8 mouse cellular contexts compared by ENCODE assay signal in genomic region chr14:119099570-119099891, GRCm38 (mm10). TPM values are rescaled to one million over a fixed set of nuclear protein-coding genes. Genes with fewer than 3 reads are reported as not detected.
DNase-seq lines count a peak whose midpoint lies in the region; ATAC-seq and TF ChIP-seq lines count a peak whose summit lies in the region.

No protein-coding gene starts in this region.

- H3K27ac ChIP-seq in heart, embryonic 10.5 days, result peak overlapping the region; percentile 93
- peak overlapping the region; percentile 76 for H3K27ac ChIP-seq in forebrain, embryonic 14.5 days (ENCODE audit: low read depth, low read length)
- H3K27ac ChIP-seq in liver, embryonic 15.5 days (replicated peaks), result no peak overlapping the region

- peak; percentile 82; the same call in 1 of the 2 replicates for ATAC-seq in forebrain, embryonic 14.5 days
- ATAC-seq in liver, embryonic 15.5 days (ENCODE audit: insufficient read depth), result peak; percentile 22; the same call in 1 of the 2 replicates

- WGBS in heart, embryonic 10.5 days, result 0% methylated on average over 13 of the region's 13 CpGs
- under 1% methylated on average over 13 of the region's 13 CpGs for WGBS in forebrain, embryonic 14.5 days
- WGBS in liver, embryonic 15.5 days (ENCODE audit: insufficient replicate concordance), result 6% methylated on average over 13 of the region's 13 CpGs

- DNase-seq in heart, embryonic 10.5 days (ENCODE audit: low spot score), result no peak
- no peak for DNase-seq in heart, postnatal 10 days
- no peak for DNase-seq in forebrain, embryonic 14.5 days (ENCODE audit: low spot score)
- no peak for DNase-seq in adrenal gland, adult 18-20 months (ENCODE audit: low spot score in 2 of 2)
- no peak for DNase-seq in left cerebral cortex, adult 11 months (ENCODE audit: low spot score)
- DNase-seq in left cerebral cortex, adult 18-20 months (ENCODE audit: low spot score in 2 of 2), result no peak

- peak overlapping the region; percentile 89 for H3K9ac ChIP-seq in forebrain, embryonic 14.5 days (ENCODE audit: low read length)
- H3K9ac ChIP-seq in liver, embryonic 15.5 days, result no peak overlapping the region

- H3K4me1 ChIP-seq in heart, embryonic 10.5 days, result peaks cover 10% of the 10 kb centered on the region; the same call in 1 of the 2 replicates
- H3K4me1 ChIP-seq in E14TG2a.4 (replicated peaks; ENCODE audit: low read depth, low read length), result no peaks in the 10 kb centered on the region
- H3K4me1 ChIP-seq in forebrain, embryonic 14.5 days (ENCODE audit: control insufficient read depth, insufficient read depth, low read length), result peaks cover 7% of the 10 kb centered on the region; the same call in 1 of the 2 replicates
- no peaks in the 10 kb centered on the region; the same call in 1 of the 2 replicates for H3K4me1 ChIP-seq in liver, embryonic 15.5 days (replicated peaks)

- intact Hi-C loops in heart, postnatal 10 days (cut with DNase I), result no loop called here

- H3K9me3 ChIP-seq in heart, embryonic 10.5 days, result no peaks in the 10 kb centered on the region
- H3K9me3 ChIP-seq in E14TG2a.4 (ENCODE audit: low read length), result no peaks in the 10 kb centered on the region
- H3K9me3 ChIP-seq in forebrain, embryonic 14.5 days (replicated peaks; ENCODE audit: control insufficient read depth, low read length), result no peaks in the 10 kb centered on the region
- H3K9me3 ChIP-seq in liver, embryonic 15.5 days (replicated peaks), result no peaks in the 10 kb centered on the region

- peaks cover 1% of the 10 kb centered on the region; the same call in 1 of the 2 replicates for H3K36me3 ChIP-seq in heart, embryonic 10.5 days
- H3K36me3 ChIP-seq in E14TG2a.4 (ENCODE audit: insufficient read depth, low read length), result no peaks in the 10 kb centered on the region
- H3K36me3 ChIP-seq in forebrain, embryonic 14.5 days (ENCODE audit: control insufficient read depth, insufficient read depth, low read length), result no peaks in the 10 kb centered on the region
- H3K36me3 ChIP-seq in liver, embryonic 15.5 days (replicated peaks), result no peaks in the 10 kb centered on the region

- no peaks in the 10 kb centered on the region for H3K27me3 ChIP-seq in heart, embryonic 10.5 days (ENCODE audit: insufficient read depth, poor library complexity, severe bottlenecking)
- peaks cover 32% of the 10 kb centered on the region for H3K27me3 ChIP-seq in E14TG2a.4 (ENCODE audit: insufficient read depth, low read length)
- H3K27me3 ChIP-seq in forebrain, embryonic 14.5 days (replicated peaks; ENCODE audit: control insufficient read depth, insufficient read depth, low read length), result no peaks in the 10 kb centered on the region
- peaks cover 25% of the 10 kb centered on the region for H3K27me3 ChIP-seq in liver, embryonic 15.5 days

- peak overlapping the region; percentile 70 for H3K4me2 ChIP-seq in forebrain, embryonic 14.5 days (ENCODE audit: low read length)
- peak overlapping the region; percentile 67 for H3K4me2 ChIP-seq in liver, embryonic 15.5 days

- no peak for TF ChIP-seq CTCF in E14TG2a.4 (conservative IDR thresholded peaks at IDR 0.05; ENCODE audit: low read length)

- H3K4me3 ChIP-seq in heart, embryonic 10.5 days, result peak overlapping the region; percentile 95
- H3K4me3 ChIP-seq in E14TG2a.4 (replicated peaks; ENCODE audit: low read length), result peak overlapping the region; percentile 83
- H3K4me3 ChIP-seq in forebrain, embryonic 14.5 days (ENCODE audit: low read depth, low read length), result peak overlapping the region; percentile 77
- peak overlapping the region; percentile 58 for H3K4me3 ChIP-seq in liver, embryonic 15.5 days (replicated peaks)

RNA-seq across cellular contexts. Expression of gene Uggt2, which starts 0.3 kb away (rescaled TPM):
- 11.2 and 11.6 TPM in 2 replicates for polyA plus RNA-seq in heart, embryonic 10.5 days (2016; fragmentation: Nextera tagmentation; extraction: Ambion mirVana)
- total RNA-seq in heart, postnatal 10 days (2021), result 1 to 10 TPM; 6.5 to 7.5 TPM
- polyA plus RNA-seq in forebrain, embryonic 14.5 days (2014; fragmentation: Nextera tagmentation; extraction: Ambion mirVana), result 7.3 and 13.3 TPM in 2 replicates
- polyA plus RNA-seq in liver, embryonic 15.5 days (2015; fragmentation: Nextera tagmentation; extraction: Ambion mirVana), result 1.0 and 1.7 TPM in 2 replicates
- total RNA-seq in adrenal gland, adult 18-20 months (2021), result 10 to 100 TPM; 10.6 to 12.3 TPM
- 10 to 100 TPM; 24.1 to 28.9 TPM for total RNA-seq in left cerebral cortex, adult 18-20 months (2021)

RNA-seq across cellular contexts. Expression of gene Hs6st3, which starts 38.6 kb away (rescaled TPM):
- 0.18 TPM in 1 of 2 replicates, not detected in the other for polyA plus RNA-seq in heart, embryonic 10.5 days (2016; fragmentation: Nextera tagmentation; extraction: Ambion mirVana)
- under 1 TPM in 1 of 2 experiments, not detected in 1; 0.19 TPM for total RNA-seq in heart, postnatal 10 days (2021)
- polyA plus RNA-seq in forebrain, embryonic 14.5 days (2014; fragmentation: Nextera tagmentation; extraction: Ambion mirVana), result 0.50 and 1.3 TPM in 2 replicates
- not detected in 2 replicates for polyA plus RNA-seq in liver, embryonic 15.5 days (2015; fragmentation: Nextera tagmentation; extraction: Ambion mirVana)
- under 1 TPM; 0.36 to 0.90 TPM for total RNA-seq in adrenal gland, adult 18-20 months (2021)
- 10 to 100 TPM; 49.8 to 58.4 TPM for total RNA-seq in left cerebral cortex, adult 18-20 months (2021)

Comparison
In these comparisons a context has a peak if more than half of its experiments do, and no peak if none do; other contexts are left out.
1. RNA of gene Hs6st3, which starts 38.6 kb away (total RNA-seq): 49.8 to 58.4 TPM in left cerebral cortex, adult 18-20 months; 0.36 to 0.90 TPM in adrenal gland, adult 18-20 months and 0.19 TPM in heart, postnatal 10 days; every median in the first group is over 10 times any median in the second.
2. Peak in every context shown above with its lines, with median percentiles within 50 percentile points of each other: H3K4me3 ChIP-seq.